Mouse (Mus musculus) kidney, postnatal 14 days (tissue): Measurements from ENCODE around the gene Tmem136.
A peak's percentile ranks its signal among the peaks of the same experiment; 100 is the strongest.

Experiments
- DNase-seq: peaks from one replicate; pipeline ENCODE4 v3.0.0; 2022; ENCODE audit warnings: mixed read lengths

Gene Tmem136

GRCm38 (mm10) chr9:43074611-43075010 lies 41.8 kb downstream of the Tmem136 start:
- no peak for DNase-seq

- no peak for DNase-seq
These were observed 44.6 kb downstream of the Tmem136 start for GRCm38 (mm10) chr9:43071741-43072140.

- DNase-seq = no peak
These were observed 45.2 kb downstream of the Tmem136 start for GRCm38 (mm10) chr9:43071176-43071575.

GRCm38 (mm10) chr9:43070566-43070965 lies 45.8 kb downstream of the Tmem136 start:
- DNase-seq = no peak

- no peak for DNase-seq
These were observed 46.2 kb downstream of the Tmem136 start for GRCm38 (mm10) chr9:43070153-43070552.

- DNase-seq = peak; percentile 23
These were observed 48.5 kb downstream of the Tmem136 start for GRCm38 (mm10) chr9:43067896-43068295.

GRCm38 (mm10) chr9:43065231-43065630 lies 51.1 kb downstream of the Tmem136 start:
- no peak for DNase-seq

- DNase-seq = no peak
These were observed 54.8 kb downstream of the Tmem136 start for GRCm38 (mm10) chr9:43061545-43061944.
